Mouse (Mus musculus) heart, embryonic 10.5 days (tissue): ENCODE results near the gene Ltbp1. TPM values are rescaled to one million over a fixed set of nuclear protein-coding genes. Genes with fewer than 3 reads are reported as not detected.
A peak's percentile ranks its signal among the peaks of the same experiment; 100 is the strongest.

Source experiments
- DNase-seq: peaks from one replicate; pipeline ENCODE4 v3.0.0-alpha.2; 2017; ENCODE audit warnings: low spot score
- H3K27ac ChIP-seq: fragments of 300-500 bp; sonication (generic); 2 replicates; pipeline ENCODE4 v1.5.1; 2016; ENCODE audit warnings: mild to moderate bottlenecking
- H3K27me3 ChIP-seq: fragments of 300-500 bp; sonication (generic); 2 replicates; pipeline ENCODE4 v1.6.1; 2016; ENCODE audit warnings: mild to moderate bottlenecking; ENCODE audit not compliant: poor library complexity, insufficient read depth, severe bottlenecking
- H3K36me3 ChIP-seq: fragments of 300-500 bp; sonication (generic); 2 replicates; pipeline ENCODE4 v1.6.1; 2016; ENCODE audit warnings: mild to moderate bottlenecking, moderate library complexity
- H3K4me1 ChIP-seq: fragments of 300-500 bp; sonication (generic); 2 replicates; pipeline ENCODE4 v1.6.1; 2016; ENCODE audit warnings: mild to moderate bottlenecking
- H3K4me3 ChIP-seq: fragments of 300-500 bp; sonication (generic); 2 replicates; pipeline ENCODE4 v1.5.1; 2016; ENCODE audit warnings: mild to moderate bottlenecking, moderate library complexity
- H3K9me3 ChIP-seq: fragments of 300-500 bp; sonication (generic); 2 replicates; pipeline ENCODE4 v1.6.1; 2016; ENCODE audit warnings: mild to moderate bottlenecking, moderate library complexity
- WGBS: fragments of 180-500 bp; shearing (Covaris S2); methylation state at CpG from one replicate; pipeline ENCODE4 v1.1.7; 2016; 5-methylcytosine and 5-hydroxymethylcytosine counted together
- polyA plus RNA-seq: library from polyadenylated mRNA; unstranded; fragments of >200 nt; fragmentation: Nextera tagmentation; extraction: Ambion mirVana; gene quantifications from 2 replicates; pipeline ENCODE4 v1.2.1, GENCODE M21; 2016

Ltbp1 gene
- polyA plus RNA-seq, 1 experiment from 2014 or later, result 29.7 TPM

- WGBS, result 78% methylated on average over 3 of the region's 3 CpGs
- peaks cover 3% of the 10 kb centered on the region; the same call in 1 of the 2 replicates for H3K4me1 ChIP-seq
- H3K4me3 ChIP-seq, result no peak overlapping the region
- H3K9me3 ChIP-seq, result 0 out of 2 replicates have a peak, but pooled peaks cover 3% of the 10 kb centered on the region
- DNase-seq, result no peak
- no peak overlapping the region for H3K27ac ChIP-seq
- no peaks in the 10 kb centered on the region for H3K27me3 ChIP-seq
- H3K36me3 ChIP-seq, result peaks cover 15% of the 10 kb centered on the region
These were observed 348.0 kb downstream of the Ltbp1 start for GRCm38 (mm10) chr17:75353323-75353722.

- no peak for DNase-seq
- 69% methylated on average over 5 of the region's 5 CpGs for WGBS
- peaks cover 28% of the 10 kb centered on the region for H3K36me3 ChIP-seq
These were observed 350.1 kb downstream of the Ltbp1 start for GRCm38 (mm10) chr17:75355431-75355830.

GRCm38 (mm10) chr17:75360111-75360510, 354.7 kb downstream of the Ltbp1 start:
- DNase-seq, result peak; percentile 53
- no peaks in the 10 kb centered on the region for H3K27me3 ChIP-seq
- H3K27ac ChIP-seq, result no peak overlapping the region
- H3K9me3 ChIP-seq, result no peaks in the 10 kb centered on the region
- no peaks in the 10 kb centered on the region for H3K4me1 ChIP-seq
- WGBS, result 89% methylated on average over 7 of the region's 7 CpGs
- H3K4me3 ChIP-seq, result no peak overlapping the region
- H3K36me3 ChIP-seq, result peaks cover 41% of the 10 kb centered on the region

More at GRCm38 (mm10) chr17:75355431-75355830, 350.1 kb downstream of the Ltbp1 start:
- Histone ChIP-seq H3K27ac (no peak overlapping the region), H3K4me1 (no peaks in the 10 kb centered on the region), H3K9me3 (0 out of 2 replicates have a peak, but pooled peaks cover 3% of the 10 kb centered on the region), H3K27me3 (no peaks in the 10 kb centered on the region), H3K4me3 (no peak overlapping the region)

- Histone ChIP-seq H3K4me1 (no peaks in the 10 kb centered on the region), H3K27me3 (no peaks in the 10 kb centered on the region), H3K9me3 (no peaks in the 10 kb centered on the region), H3K36me3 (peaks cover 47% of the 10 kb centered on the region), H3K27ac (no peak overlapping the region), H3K4me3 (no peak overlapping the region)
- DNase-seq, result peak; percentile 41
- 90% methylated on average over 6 of the region's 6 CpGs for WGBS
These were observed 361.0 kb downstream of the Ltbp1 start for GRCm38 (mm10) chr17:75366332-75366731.

GRCm38 (mm10) chr17:75367486-75368155, 362.3 kb downstream of the Ltbp1 start:
- Histone ChIP-seq H3K27ac (no peak overlapping the region), H3K27me3 (no peaks in the 10 kb centered on the region), H3K9me3 (no peaks in the 10 kb centered on the region), H3K4me3 (no peak overlapping the region), H3K4me1 (no peaks in the 10 kb centered on the region), H3K36me3 (peaks cover 49% of the 10 kb centered on the region)
- WGBS, result 93% methylated on average over 18 of the region's 18 CpGs
- DNase-seq, result peak; percentile 56

- Histone ChIP-seq H3K36me3 (peaks cover 43% of the 10 kb centered on the region), H3K27me3 (no peaks in the 10 kb centered on the region), H3K9me3 (no peaks in the 10 kb centered on the region), H3K27ac (no peak overlapping the region), H3K4me1 (no peaks in the 10 kb centered on the region), H3K4me3 (no peak overlapping the region)
- DNase-seq, result peak; percentile 65
- WGBS, result 74% methylated on average over 5 of the region's 5 CpGs
These were observed 363.2 kb downstream of the Ltbp1 start for GRCm38 (mm10) chr17:75368580-75368979.

- peak; percentile 54 for DNase-seq
- 57% methylated on average over 7 of the region's 7 CpGs for WGBS
- Histone ChIP-seq H3K36me3 (peaks cover 36% of the 10 kb centered on the region), H3K4me3 (no peak overlapping the region), H3K9me3 (no peaks in the 10 kb centered on the region), H3K27ac (no peak overlapping the region), H3K27me3 (no peaks in the 10 kb centered on the region), H3K4me1 (peaks cover 2% of the 10 kb centered on the region; the same call in 1 of the 2 replicates)
These were observed 364.0 kb downstream of the Ltbp1 start for GRCm38 (mm10) chr17:75369351-75369750.

GRCm38 (mm10) chr17:75370120-75370519, 364.8 kb downstream of the Ltbp1 start:
- H3K27ac ChIP-seq, result no peak overlapping the region
- no peaks in the 10 kb centered on the region for H3K9me3 ChIP-seq
- 91% methylated on average over 4 of the region's 4 CpGs for WGBS
- H3K36me3 ChIP-seq, result peaks cover 28% of the 10 kb centered on the region
- no peaks in the 10 kb centered on the region for H3K27me3 ChIP-seq
- peak; percentile 19 for DNase-seq
- no peak overlapping the region for H3K4me3 ChIP-seq
- peaks cover 8% of the 10 kb centered on the region; the same call in 1 of the 2 replicates for H3K4me1 ChIP-seq

- Histone ChIP-seq H3K36me3 (peaks cover 17% of the 10 kb centered on the region), H3K4me3 (no peak overlapping the region), H3K4me1 (peaks cover 8% of the 10 kb centered on the region; the same call in 1 of the 2 replicates), H3K9me3 (no peaks in the 10 kb centered on the region), H3K27me3 (no peaks in the 10 kb centered on the region), H3K27ac (no peak overlapping the region)
- peak; percentile 58 for DNase-seq
- WGBS, result 87% methylated on average over 11 of the region's 11 CpGs
These were observed 366.3 kb downstream of the Ltbp1 start for GRCm38 (mm10) chr17:75371650-75372049.

GRCm38 (mm10) chr17:75372371-75372770, 367.0 kb downstream of the Ltbp1 start:
- no peak overlapping the region for H3K4me3 ChIP-seq
- no peaks in the 10 kb centered on the region for H3K9me3 ChIP-seq
- peaks cover 8% of the 10 kb centered on the region; the same call in 1 of the 2 replicates for H3K4me1 ChIP-seq
- no peak overlapping the region for H3K27ac ChIP-seq
- H3K36me3 ChIP-seq, result peaks cover 17% of the 10 kb centered on the region
- no peaks in the 10 kb centered on the region for H3K27me3 ChIP-seq
- 61% methylated on average over 3 of the region's 3 CpGs for WGBS
- peak; percentile 64 for DNase-seq

GRCm38 (mm10) chr17:75374287-75375024, 369.1 kb downstream of the Ltbp1 start:
- H3K27me3 ChIP-seq, result no peaks in the 10 kb centered on the region
- no peak overlapping the region; the same call in 1 of the 2 replicates for H3K27ac ChIP-seq
- DNase-seq, result no peak
- no peak overlapping the region for H3K4me3 ChIP-seq
- 61% methylated on average over 5 of the region's 5 CpGs for WGBS
- no peaks in the 10 kb centered on the region for H3K9me3 ChIP-seq
- peaks cover 7% of the 10 kb centered on the region; the same call in 1 of the 2 replicates for H3K36me3 ChIP-seq
- peaks cover 8% of the 10 kb centered on the region; the same call in 1 of the 2 replicates for H3K4me1 ChIP-seq

- peaks cover 10% of the 10 kb centered on the region; the same call in 1 of the 2 replicates for H3K36me3 ChIP-seq
- no peaks in the 10 kb centered on the region for H3K27me3 ChIP-seq
- H3K4me3 ChIP-seq, result no peak overlapping the region
- peak; percentile 5 for DNase-seq
- H3K9me3 ChIP-seq, result no peaks in the 10 kb centered on the region
- peaks cover 13% of the 10 kb centered on the region; the same call in 1 of the 2 replicates for H3K4me1 ChIP-seq
- WGBS, result 89% methylated on average over 9 of the region's 9 CpGs
- no peak overlapping the region for H3K27ac ChIP-seq
These were observed 373.0 kb downstream of the Ltbp1 start for GRCm38 (mm10) chr17:75378256-75378871.
